Comparison of ENCODE assay signal across 14 mouse cellular contexts in the genomic region with DNA sequence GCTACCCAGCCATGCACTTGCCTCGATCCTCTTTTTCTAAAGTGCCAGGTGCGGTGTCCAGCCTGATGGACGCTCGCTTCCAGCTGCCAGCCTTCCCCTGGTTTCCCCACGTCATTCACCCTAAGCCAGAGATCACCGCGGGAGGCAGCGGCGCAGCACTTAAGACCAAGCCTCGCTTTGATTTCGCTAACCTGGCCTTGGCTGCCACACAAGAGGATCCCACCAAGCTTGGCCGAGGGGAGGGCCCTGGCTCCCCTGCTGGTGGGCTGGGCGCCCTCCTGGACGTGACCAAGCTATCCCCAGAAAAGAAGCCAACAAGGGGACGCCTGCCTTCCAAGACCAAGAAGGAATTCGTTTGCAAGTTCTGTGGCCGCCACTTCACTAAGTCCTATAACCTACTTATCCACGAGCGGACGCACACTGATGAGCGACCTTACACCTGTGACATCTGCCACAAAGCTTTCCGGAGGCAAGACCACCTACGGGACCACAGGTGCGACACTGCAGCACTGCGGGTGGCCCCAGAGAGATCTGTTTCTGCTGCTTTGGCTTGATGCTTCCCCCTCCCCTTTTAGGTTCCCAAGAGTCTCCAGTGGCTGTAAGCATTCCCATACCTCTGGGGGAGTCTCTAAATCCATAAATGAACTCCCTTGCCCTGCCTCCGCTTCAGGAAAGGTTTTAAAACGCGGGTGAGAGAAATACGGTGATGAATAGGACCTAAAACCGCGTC. TPM values are rescaled to one million over a fixed set of nuclear protein-coding genes. Genes with fewer than 3 reads are reported as not detected.
DNase-seq lines count a peak whose midpoint lies in the region; ATAC-seq and TF ChIP-seq lines count a peak whose summit lies in the region.
"Had no signal": no experiment of that assay in that cellular context is flagged by ENCODE, and none has a peak within 500 bp of the region (broad histone marks: within the 10 kb centered on the region; RNA-seq: fewer than 3 reads in every experiment).

No protein-coding gene starts in this region.

- peaks cover 79% of the 10 kb centered on the region for H3K27me3 ChIP-seq in forebrain, postnatal 0 days (ENCODE audit: insufficient read depth, low read length)
- H3K27me3 ChIP-seq in forebrain, embryonic 14.5 days (replicated peaks; ENCODE audit: control insufficient read depth, insufficient read depth, low read length): peaks cover 91% of the 10 kb centered on the region
- peaks cover 56% of the 10 kb centered on the region for H3K27me3 ChIP-seq in kidney, embryonic 14.5 days (ENCODE audit: control insufficient read depth, insufficient read depth, low read length)
- peaks cover 99% of the 10 kb centered on the region for H3K27me3 ChIP-seq in limb, embryonic 12.5 days

- no peak overlapping the region for H3K4me2 ChIP-seq in forebrain, postnatal 0 days (ENCODE audit: low read depth)
- H3K4me2 ChIP-seq in forebrain, embryonic 14.5 days (ENCODE audit: low read length): no peak overlapping the region
- peak overlapping the region; percentile 55 for H3K4me2 ChIP-seq in kidney, embryonic 14.5 days (replicated peaks; ENCODE audit: low read depth, low read length)
- peak overlapping the region; percentile 76 for H3K4me2 ChIP-seq in limb, embryonic 12.5 days
- H3K4me2 ChIP-seq: liver, embryonic 15.5 days; midbrain, embryonic 15.5 days had no signal

- intact Hi-C loops in left cerebral cortex, postnatal 25 days (cut with DNase I): loop anchor here (10.0 kb wide), 1 partner anchor 325 kb away; no protein-coding TSS in a partner anchor

- DNase-seq in forebrain, postnatal 0 days: peak; percentile 37
- no peak for DNase-seq in forebrain, embryonic 14.5 days (ENCODE audit: low spot score)
- DNase-seq in kidney, postnatal 10 days: no peak
- peak; percentile 35 for DNase-seq in R1 (ENCODE audit: low read depth, low spot score)
- no peak for DNase-seq in left cerebral cortex, postnatal 25 days (ENCODE audit: low spot score in 2 of 2)
- DNase-seq: B cell, adult 2 months; kidney, adult 11 months; layer of hippocampus, postnatal 36 days had no signal

- no peak for TF ChIP-seq CTCF in forebrain, postnatal 0 days (IDR thresholded peaks at IDR 0.05; ENCODE audit: low read depth)

- under 1% methylated on average over 31 of the region's 31 CpGs for WGBS in forebrain, postnatal 0 days
- under 1% methylated on average over 31 of the region's 31 CpGs for WGBS in forebrain, embryonic 14.5 days
- 5% methylated on average over 31 of the region's 31 CpGs for WGBS in kidney, embryonic 14.5 days
- WGBS in limb, embryonic 12.5 days: 3% methylated on average over 31 of the region's 31 CpGs

- no peak overlapping the region for H3K4me3 ChIP-seq in forebrain, postnatal 0 days (ENCODE audit: low read depth, low read length)
- H3K4me3 ChIP-seq in forebrain, embryonic 14.5 days (ENCODE audit: low read depth, low read length): no peak overlapping the region
- peak overlapping the region; percentile 29; the same call in 1 of the 2 replicates for H3K4me3 ChIP-seq in kidney, embryonic 14.5 days (ENCODE audit: low read length)
- H3K4me3 ChIP-seq in limb, embryonic 12.5 days (replicated peaks): peak overlapping the region; percentile 61
- H3K4me3 ChIP-seq: liver, embryonic 15.5 days; midbrain, embryonic 15.5 days had no signal

- ATAC-seq in forebrain, postnatal 0 days: no peak
- no peak for ATAC-seq in forebrain, embryonic 14.5 days
- ATAC-seq in kidney, embryonic 14.5 days (ENCODE audit: low FRiP score, low TSS enrichment): no peak
- ATAC-seq in limb, embryonic 12.5 days (ENCODE audit: insufficient number of reproducible peaks, insufficient read depth, low FRiP score, low TSS enrichment, low read depth): no peak
- ATAC-seq in erythroblast, adult 5-6 weeks (replicated peaks; ENCODE audit: low FRiP score, poor library complexity, severe bottlenecking): no peak
- ATAC-seq: midbrain, embryonic 15.5 days had no signal

- no peaks in the 10 kb centered on the region for H3K36me3 ChIP-seq in forebrain, postnatal 0 days (ENCODE audit: insufficient read depth)
- no peaks in the 10 kb centered on the region for H3K36me3 ChIP-seq in forebrain, embryonic 14.5 days (ENCODE audit: control insufficient read depth, insufficient read depth, low read length)
- H3K36me3 ChIP-seq in kidney, embryonic 14.5 days (ENCODE audit: control insufficient read depth, insufficient read depth, low read length): no peaks in the 10 kb centered on the region; the same call in 1 of the 2 replicates
- H3K36me3 ChIP-seq in limb, embryonic 12.5 days: peaks cover 4% of the 10 kb centered on the region; the same call in 1 of the 2 replicates
- H3K36me3 ChIP-seq: liver, embryonic 15.5 days; midbrain, embryonic 15.5 days had no signal

- H3K9ac ChIP-seq in forebrain, postnatal 0 days: no peak overlapping the region
- H3K9ac ChIP-seq in forebrain, embryonic 14.5 days (ENCODE audit: low read length): no peak overlapping the region
- H3K9ac ChIP-seq in kidney, embryonic 14.5 days (ENCODE audit: low read depth, low read length): no peak overlapping the region
- H3K9ac ChIP-seq in limb, embryonic 12.5 days (replicated peaks): peak overlapping the region; percentile 51
- H3K9ac ChIP-seq: liver, embryonic 15.5 days; midbrain, embryonic 15.5 days had no signal

- H3K27ac ChIP-seq in forebrain, postnatal 0 days (ENCODE audit: low read depth, low read length): no peak overlapping the region
- H3K27ac ChIP-seq in forebrain, embryonic 14.5 days (ENCODE audit: low read depth, low read length): no peak overlapping the region
- H3K27ac ChIP-seq in kidney, embryonic 14.5 days (ENCODE audit: low read depth, low read length): no peak overlapping the region
- H3K27ac ChIP-seq in limb, embryonic 12.5 days: 0 out of 2 replicates have a peak overlapping the region, but pooled peaks have one; percentile 17
- H3K27ac ChIP-seq: liver, embryonic 15.5 days; midbrain, embryonic 15.5 days had no signal

- H3K4me1 ChIP-seq in forebrain, postnatal 0 days (ENCODE audit: insufficient read depth): no peaks in the 10 kb centered on the region; the same call in 1 of the 2 replicates
- H3K4me1 ChIP-seq in forebrain, embryonic 14.5 days (ENCODE audit: control insufficient read depth, insufficient read depth, low read length): peaks cover 2% of the 10 kb centered on the region; the same call in 1 of the 2 replicates
- H3K4me1 ChIP-seq in kidney, embryonic 14.5 days (ENCODE audit: control insufficient read depth, insufficient read depth, low read length): peaks cover 11% of the 10 kb centered on the region; the same call in 1 of the 2 replicates
- H3K4me1 ChIP-seq in limb, embryonic 12.5 days (replicated peaks): peaks cover 65% of the 10 kb centered on the region
- H3K4me1 ChIP-seq: liver, embryonic 15.5 days had no signal

- H3K9me3 ChIP-seq in forebrain, postnatal 0 days (ENCODE audit: low read length): no peaks in the 10 kb centered on the region
- no peaks in the 10 kb centered on the region for H3K9me3 ChIP-seq in forebrain, embryonic 14.5 days (replicated peaks; ENCODE audit: control insufficient read depth, low read length)
- no peaks in the 10 kb centered on the region for H3K9me3 ChIP-seq in kidney, embryonic 14.5 days (ENCODE audit: control insufficient read depth, low read length)
- no peaks in the 10 kb centered on the region for H3K9me3 ChIP-seq in limb, embryonic 12.5 days
- H3K9me3 ChIP-seq: liver, embryonic 15.5 days; midbrain, embryonic 15.5 days had no signal

RNA-seq across cellular contexts. Expression of a gene that starts 9.6 kb away (rescaled TPM):
- 4.2 and 8.4 TPM in 2 replicates for total RNA-seq in forebrain, postnatal 0 days (2014; rRNA removed)
- polyA plus RNA-seq in forebrain, postnatal 0 days (2015; fragmentation: Nextera tagmentation; extraction: Ambion mirVana): 5.6 and 7.4 TPM in 2 replicates
- polyA plus RNA-seq in forebrain, embryonic 14.5 days (2014; fragmentation: Nextera tagmentation; extraction: Ambion mirVana): 5.4 and 8.7 TPM in 2 replicates
- polyA plus RNA-seq in kidney, embryonic 14.5 days (2014; fragmentation: Nextera tagmentation; extraction: Ambion mirVana): 35.0 and 47.2 TPM in 2 replicates
- polyA plus RNA-seq in limb, embryonic 12.5 days (2016; fragmentation: Nextera tagmentation; extraction: Ambion mirVana): 47.8 and 66.8 TPM in 2 replicates
- total RNA-seq in erythroblast, adult 5-6 weeks (2015; ENCODE audit: low replicate concordance): not detected in 2 replicates
- not detected in 2 replicates for total RNA-seq in erythroblast, adult 5-6 weeks (2017; ENCODE audit: low replicate concordance)
- 1 to 10 TPM; 2.3 to 3.6 TPM for total RNA-seq in left cerebral cortex, postnatal 25 days (2021)
- total RNA-seq: common myeloid progenitor, adult 5-6 weeks had no signal

Comparison
In these comparisons a context has a peak if more than half of its experiments do, and no peak if none do; other contexts are left out.
1. DNase-seq: peak in forebrain, postnatal 0 days (single experiment) and R1 (single experiment); none in forebrain, embryonic 14.5 days (single experiment), kidney, postnatal 10 days (single experiment) and left cerebral cortex, postnatal 25 days (0 of 2).
2. H3K4me2 ChIP-seq: peak in kidney, embryonic 14.5 days (single experiment) and limb, embryonic 12.5 days (single experiment); none in forebrain, postnatal 0 days (single experiment) and forebrain, embryonic 14.5 days (single experiment).
3. H3K4me3 ChIP-seq: peak in kidney, embryonic 14.5 days (single experiment) and limb, embryonic 12.5 days (single experiment); none in forebrain, postnatal 0 days (single experiment) and forebrain, embryonic 14.5 days (single experiment).